ENCODE assay signal across 11 mouse cellular contexts in the genomic region with DNA sequence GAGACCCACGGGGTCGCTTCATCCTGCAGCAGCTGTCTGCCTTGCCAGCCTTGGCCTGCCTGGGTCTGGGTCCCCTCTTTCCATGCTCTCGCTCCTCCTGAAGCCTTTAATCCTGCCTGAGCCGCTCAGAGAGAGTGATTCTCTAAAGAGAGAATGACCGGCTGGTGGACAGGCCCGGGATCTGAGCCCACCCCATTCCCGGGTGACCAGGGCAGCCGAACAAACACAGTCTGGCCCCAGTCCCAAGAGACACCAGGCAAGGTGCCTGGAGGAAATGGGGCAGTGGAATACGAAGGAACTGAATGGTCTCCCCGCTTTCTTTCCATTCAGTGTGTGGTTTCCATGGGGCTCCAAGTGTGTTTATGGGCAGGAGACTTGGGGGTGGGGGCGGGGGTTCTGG. TPM values are rescaled to one million over a fixed set of nuclear protein-coding genes. Genes with fewer than 3 reads are reported as not detected.
DNase-seq lines count a peak whose midpoint lies in the region; ATAC-seq and TF ChIP-seq lines count a peak whose summit lies in the region.
"Had no signal": no experiment of that assay in that cellular context is flagged by ENCODE, and none has a peak within 500 bp of the region (broad histone marks: within the 10 kb centered on the region; RNA-seq: fewer than 3 reads in every experiment).

No protein-coding gene starts in this region.

- H3K4me1 ChIP-seq in embryonic facial prominence, embryonic 10.5 days = peaks cover 60% of the 10 kb centered on the region
- peaks cover 32% of the 10 kb centered on the region for H3K4me1 ChIP-seq in hindbrain, postnatal 0 days (ENCODE audit: insufficient read depth, low read length)
- peaks cover 66% of the 10 kb centered on the region for H3K4me1 ChIP-seq in midbrain, embryonic 14.5 days (ENCODE audit: control insufficient read depth, insufficient read depth, low read length)

- peaks cover 50% of the 10 kb centered on the region for H3K27me3 ChIP-seq in embryonic facial prominence, embryonic 10.5 days (replicated peaks; ENCODE audit: low read depth, poor library complexity, severe bottlenecking)
- H3K27me3 ChIP-seq in hindbrain, postnatal 0 days (ENCODE audit: insufficient read depth, low read length) = no peaks in the 10 kb centered on the region
- no peaks in the 10 kb centered on the region for H3K27me3 ChIP-seq in midbrain, embryonic 14.5 days (ENCODE audit: control insufficient read depth, insufficient read depth, low read length)

- TF ChIP-seq CTCF in hindbrain, postnatal 0 days (IDR thresholded peaks at IDR 0.05; ENCODE audit: low read depth) = no peak

- H3K9ac ChIP-seq in hindbrain, postnatal 0 days (replicated peaks; ENCODE audit: low read length) = no peak overlapping the region
- H3K9ac ChIP-seq in midbrain, embryonic 14.5 days (replicated peaks; ENCODE audit: low read length) = no peak overlapping the region
- H3K9ac ChIP-seq: lung, embryonic 14.5 days had no signal

- no peak overlapping the region for H3K4me3 ChIP-seq in embryonic facial prominence, embryonic 10.5 days
- no peak overlapping the region for H3K4me3 ChIP-seq in hindbrain, postnatal 0 days (ENCODE audit: low read length)
- H3K4me3 ChIP-seq in midbrain, embryonic 14.5 days (replicated peaks; ENCODE audit: low read depth, low read length) = no peak overlapping the region

- peak; percentile 58 to 67 for DNase-seq in cerebellum, postnatal 14 days
- no peak for DNase-seq in cerebellum, adult 11-12 months
- no peak for DNase-seq in embryonic facial prominence, embryonic 10.5 days (ENCODE audit: low spot score)
- DNase-seq in hindbrain, postnatal 0 days (ENCODE audit: low spot score) = peak; percentile 80
- DNase-seq in midbrain, embryonic 14.5 days = peak; percentile 74
- DNase-seq in ovary, postnatal 36 days (ENCODE audit: low spot score) = no peak
- DNase-seq in kidney, postnatal 25 days = no peak
- DNase-seq: heart, adult 11 months had no signal

- peaks cover 5% of the 10 kb centered on the region; the same call in 1 of the 2 replicates for H3K9me3 ChIP-seq in embryonic facial prominence, embryonic 10.5 days
- H3K9me3 ChIP-seq in hindbrain, postnatal 0 days (ENCODE audit: low read length) = no peaks in the 10 kb centered on the region
- no peaks in the 10 kb centered on the region for H3K9me3 ChIP-seq in midbrain, embryonic 14.5 days (ENCODE audit: control insufficient read depth, low read length)

- H3K27ac ChIP-seq in embryonic facial prominence, embryonic 10.5 days (replicated peaks) = peak overlapping the region; percentile 57; the same call in 1 of the 2 replicates
- no peak overlapping the region for H3K27ac ChIP-seq in hindbrain, postnatal 0 days
- peak overlapping the region; percentile 6 for H3K27ac ChIP-seq in midbrain, embryonic 14.5 days (replicated peaks; ENCODE audit: low read depth, low read length)
- H3K27ac ChIP-seq: kidney, postnatal 0 days had no signal

- peak; percentile 67; the same call in 1 of the 2 replicates for ATAC-seq in hindbrain, postnatal 0 days
- ATAC-seq in midbrain, embryonic 14.5 days (ENCODE audit: low FRiP score, low TSS enrichment) = no peak
- ATAC-seq in activated CD4-positive, CD25-positive, alpha-beta regulatory T cell, adult 4 months = no peak

- 0 out of 2 replicates have a peak overlapping the region, but pooled peaks have one; percentile 1 for H3K4me2 ChIP-seq in hindbrain, postnatal 0 days (ENCODE audit: low read depth, low read length)
- H3K4me2 ChIP-seq in midbrain, embryonic 14.5 days (ENCODE audit: low read length) = peak overlapping the region; percentile 3; the same call in 1 of the 2 replicates
- H3K4me2 ChIP-seq: lung, embryonic 14.5 days had no signal

- 26% methylated on average over 11 of the region's 11 CpGs for WGBS in embryonic facial prominence, embryonic 10.5 days
- WGBS in hindbrain, postnatal 0 days = 13% methylated on average over 11 of the region's 11 CpGs
- WGBS in midbrain, embryonic 14.5 days = 7% methylated on average over 11 of the region's 11 CpGs

- H3K36me3 ChIP-seq in embryonic facial prominence, embryonic 10.5 days (replicated peaks) = peaks cover 6% of the 10 kb centered on the region
- H3K36me3 ChIP-seq in hindbrain, postnatal 0 days (ENCODE audit: insufficient read depth, low read length) = no peaks in the 10 kb centered on the region
- no peaks in the 10 kb centered on the region for H3K36me3 ChIP-seq in midbrain, embryonic 14.5 days (ENCODE audit: control insufficient read depth, insufficient read depth, low read length)

RNA-seq across cellular contexts. Expression of gene Sema5b, which starts 50.8 kb away (rescaled TPM):
- polyA plus RNA-seq in embryonic facial prominence, embryonic 10.5 days (2016; fragmentation: Nextera tagmentation; extraction: Ambion mirVana) = 9.5 and 16.5 TPM in 2 replicates
- 37.0 and 47.0 TPM in 2 replicates for total RNA-seq in hindbrain, postnatal 0 days (2014; rRNA removed)
- 12.3 and 14.8 TPM in 2 replicates for polyA plus RNA-seq in hindbrain, postnatal 0 days (2015; fragmentation: Nextera tagmentation; extraction: Ambion mirVana)
- 18.4 and 20.0 TPM in 2 replicates for polyA plus RNA-seq in midbrain, embryonic 14.5 days (2014; fragmentation: Nextera tagmentation; extraction: Ambion mirVana)
- polyA plus RNA-seq in activated CD4-positive, CD25-positive, alpha-beta regulatory T cell, adult 4 months (2017; shearing (Covaris generic)) = not detected

Comparison
In these comparisons a context has a peak if more than half of its experiments do, and no peak if none do; other contexts are left out.
1. DNase-seq: peak in cerebellum, postnatal 14 days (2 of 2), hindbrain, postnatal 0 days (single experiment) and midbrain, embryonic 14.5 days (single experiment); none in cerebellum, adult 11-12 months (single experiment), embryonic facial prominence, embryonic 10.5 days (single experiment), ovary, postnatal 36 days (single experiment) and kidney, postnatal 25 days (0 of 2).
2. RNA of gene Sema5b, which starts 50.8 kb away (polyA plus RNA-seq): 18.4 to 20.0 TPM in midbrain, embryonic 14.5 days, 12.3 to 14.8 TPM in hindbrain, postnatal 0 days and 9.5 to 16.5 TPM in embryonic facial prominence, embryonic 10.5 days; not detected in activated CD4-positive, CD25-positive, alpha-beta regulatory T cell, adult 4 months; every median in the first group is over 10 times any median in the second.